In genomic region chr10:4711434-4711833, GRCm38 (mm10) we compare ENCODE assay signal across 9 mouse cellular contexts.
DNase-seq lines count a peak whose midpoint lies in the region; ATAC-seq and TF ChIP-seq lines count a peak whose summit lies in the region.
"Had no signal": no experiment of that assay in that cellular context is flagged by ENCODE, and none has a peak within 500 bp of the region (broad histone marks: within the 10 kb centered on the region; RNA-seq: fewer than 3 reads in every experiment).

No protein-coding gene starts in this region.

- no peaks in the 10 kb centered on the region for H3K36me3 ChIP-seq in heart, embryonic 14.5 days (ENCODE audit: control insufficient read depth, insufficient read depth, low read length)
- H3K36me3 ChIP-seq in megakaryocyte, embryonic 14.5 days (replicated peaks; ENCODE audit: low read length): no peaks in the 10 kb centered on the region
- H3K36me3 ChIP-seq in hindbrain, postnatal 0 days (ENCODE audit: insufficient read depth, low read length): no peaks in the 10 kb centered on the region
- no peaks in the 10 kb centered on the region for H3K36me3 ChIP-seq in neural tube, embryonic 15.5 days

- peaks cover 42% of the 10 kb centered on the region for H3K27me3 ChIP-seq in heart, embryonic 14.5 days (ENCODE audit: control insufficient read depth, insufficient read depth, low read length)
- H3K27me3 ChIP-seq in megakaryocyte, embryonic 14.5 days (replicated peaks): peaks cover 67% of the 10 kb centered on the region
- peaks cover 4% of the 10 kb centered on the region; the same call in 1 of the 2 replicates for H3K27me3 ChIP-seq in hindbrain, postnatal 0 days (ENCODE audit: insufficient read depth, low read length)
- peaks cover 37% of the 10 kb centered on the region for H3K27me3 ChIP-seq in neural tube, embryonic 15.5 days (replicated peaks)

- H3K9me3 ChIP-seq in heart, embryonic 14.5 days (ENCODE audit: control insufficient read depth, low read length): no peaks in the 10 kb centered on the region
- H3K9me3 ChIP-seq in megakaryocyte, embryonic 14.5 days: peaks cover 5% of the 10 kb centered on the region; the same call in 1 of the 2 replicates
- H3K9me3 ChIP-seq in hindbrain, postnatal 0 days (ENCODE audit: low read length): no peaks in the 10 kb centered on the region
- no peaks in the 10 kb centered on the region for H3K9me3 ChIP-seq in neural tube, embryonic 15.5 days (replicated peaks)

- H3K4me2 ChIP-seq in heart, embryonic 14.5 days (ENCODE audit: low read length): peak overlapping the region; percentile 97
- peak overlapping the region; percentile 96 for H3K4me2 ChIP-seq in hindbrain, postnatal 0 days (ENCODE audit: low read depth, low read length)
- peak overlapping the region; percentile 96 for H3K4me2 ChIP-seq in neural tube, embryonic 15.5 days

- no peak overlapping the region for H3K27ac ChIP-seq in heart, embryonic 14.5 days (replicated peaks in 1 of 2; ENCODE audit: control insufficient read depth in 1 of 2, insufficient read depth in 1 of 2, low read depth in 2 of 2, low read length in 2 of 2)
- H3K27ac ChIP-seq in hindbrain, postnatal 0 days: no peak overlapping the region
- H3K27ac ChIP-seq in neural tube, embryonic 15.5 days (replicated peaks): no peak overlapping the region

- 23% methylated on average over 5 of the region's 5 CpGs for WGBS in heart, embryonic 14.5 days
- WGBS in hindbrain, postnatal 0 days: 49% methylated on average over 5 of the region's 5 CpGs
- 48% methylated on average over 5 of the region's 5 CpGs for WGBS in neural tube, embryonic 15.5 days

- no peak for DNase-seq in heart, postnatal 36 days
- no peak for DNase-seq in hindbrain, postnatal 0 days (ENCODE audit: low spot score)
- DNase-seq in ovary, postnatal 14 days (ENCODE audit: low spot score): no peak
- DNase-seq: right cerebral cortex, postnatal 14 days had no signal

- ATAC-seq in heart, embryonic 14.5 days (ENCODE audit: insufficient number of reproducible peaks, insufficient read depth, low FRiP score, low read depth): no peak
- no peak for ATAC-seq in megakaryocyte, adult 5-6 weeks (ENCODE audit: poor library complexity, severe bottlenecking)
- no peak for ATAC-seq in hindbrain, postnatal 0 days
- no peak for ATAC-seq in neural tube, embryonic 15.5 days (ENCODE audit: low FRiP score)
- ATAC-seq: inflammation-experienced regulatory T-cells, adult 6 months had no signal

- peaks cover 5 to 9% of the 10 kb centered on the region in 2 experiments; a peak in 3 of 4 replicates for H3K4me1 ChIP-seq in heart, embryonic 14.5 days (ENCODE audit: control insufficient read depth in 2 of 2, insufficient read depth in 2 of 2, low read length in 2 of 2)
- H3K4me1 ChIP-seq in megakaryocyte, embryonic 14.5 days: peaks cover 20% of the 10 kb centered on the region
- no peaks in the 10 kb centered on the region; the same call in 1 of the 2 replicates for H3K4me1 ChIP-seq in hindbrain, postnatal 0 days (ENCODE audit: insufficient read depth, low read length)
- H3K4me1 ChIP-seq in neural tube, embryonic 15.5 days: peaks cover 24% of the 10 kb centered on the region

- peak overlapping the region; percentile 53 to 55; a peak in 3 of 4 replicates for H3K4me3 ChIP-seq in heart, embryonic 14.5 days (ENCODE audit: control insufficient read depth in 1 of 2, insufficient read depth in 1 of 2, low read depth in 1 of 2, low read length in 2 of 2)
- peak overlapping the region; percentile 76 for H3K4me3 ChIP-seq in megakaryocyte, embryonic 14.5 days (replicated peaks)
- no peak overlapping the region; the same call in 1 of the 2 replicates for H3K4me3 ChIP-seq in hindbrain, postnatal 0 days (ENCODE audit: low read length)
- H3K4me3 ChIP-seq in neural tube, embryonic 15.5 days (replicated peaks): no peak overlapping the region

- intact Hi-C loops in heart, postnatal 36 days (cut with DNase I): no loop called here

- no peak overlapping the region for H3K9ac ChIP-seq in heart, embryonic 14.5 days (ENCODE audit: low read length)
- H3K9ac ChIP-seq in hindbrain, postnatal 0 days (replicated peaks; ENCODE audit: low read length): no peak overlapping the region
- no peak overlapping the region for H3K9ac ChIP-seq in neural tube, embryonic 15.5 days (replicated peaks)

- no peak for TF ChIP-seq CTCF in hindbrain, postnatal 0 days (IDR thresholded peaks at IDR 0.05; ENCODE audit: low read depth)

Comparison
In these comparisons a context has a peak if more than half of its experiments do, and no peak if none do; other contexts are left out.
1. H3K4me3 ChIP-seq: peak in heart, embryonic 14.5 days (2 of 2) and megakaryocyte, embryonic 14.5 days (single experiment); none in hindbrain, postnatal 0 days (single experiment) and neural tube, embryonic 15.5 days (single experiment).
2. Peak in every context shown above with its lines, with median percentiles within 50 percentile points of each other: H3K4me2 ChIP-seq.